Mouse (Mus musculus) heart, embryonic 13.5 days (tissue): ENCODE data around the gene Phf20. TPM values are rescaled to one million over a fixed set of nuclear protein-coding genes. Genes with fewer than 3 reads are reported as not detected.

ENCODE experiments used
- ATAC-seq: fragments of 200-750 bp; cut with Nextera tagmentation; 2 replicates; pipeline ENCODE4 v1.8.0; 2017; ENCODE audit warnings: moderate TSS enrichment; ENCODE audit not compliant: insufficient number of reproducible peaks, low FRiP score, low TSS enrichment; ENCODE audit errors: extremely low read depth
- H3K27ac ChIP-seq: fragments of 300-500 bp; sonication (generic); replicated peaks from 2 replicates; pipeline ENCODE4 v1.5.1; 2015; ENCODE audit warnings: moderate library complexity, mild to moderate bottlenecking, inconsistent platforms
- H3K27me3 ChIP-seq: fragments of 300-500 bp; sonication (generic); replicated peaks from 2 replicates; pipeline ENCODE4 v1.6.1; 2015; ENCODE audit warnings: mild to moderate bottlenecking, inconsistent platforms
- H3K36me3 ChIP-seq: fragments of 300-500 bp; sonication (generic); 2 replicates; pipeline ENCODE4 v1.6.1; 2015; ENCODE audit warnings: mild to moderate bottlenecking, inconsistent platforms
- H3K4me1 ChIP-seq: fragments of 300-500 bp; sonication (generic); 2 replicates; pipeline ENCODE4 v1.6.1; 2015; ENCODE audit warnings: inconsistent platforms
- H3K4me2 ChIP-seq: fragments of 300-500 bp; sonication (generic); 2 replicates; pipeline ENCODE4 v1.6.1; 2015; ENCODE audit warnings: inconsistent platforms, mild to moderate bottlenecking, moderate library complexity
- H3K4me3 ChIP-seq: fragments of 300-500 bp; sonication (generic); 2 replicates; pipeline ENCODE4 v1.5.1; 2015; ENCODE audit warnings: moderate library complexity, mild to moderate bottlenecking, inconsistent platforms
- H3K9ac ChIP-seq: fragments of 300-500 bp; sonication (generic); 2 replicates; pipeline ENCODE4 v1.6.1; 2015; ENCODE audit warnings: inconsistent platforms, mild to moderate bottlenecking, moderate library complexity
- H3K9me3 ChIP-seq: fragments of 300-500 bp; sonication (generic); 2 replicates; pipeline ENCODE4 v1.6.1; 2016; ENCODE audit warnings: inconsistent platforms
- WGBS: fragments of 180-500 bp; shearing (Covaris S2); methylation state at CpG from one replicate; pipeline ENCODE4 v1.1.7; 2015; ENCODE audit warnings: mixed read lengths; 5-methylcytosine and 5-hydroxymethylcytosine counted together
- polyA plus RNA-seq: library from polyadenylated mRNA; unstranded; fragments of >200 nt; fragmentation: Nextera tagmentation; extraction: Ambion mirVana; gene quantifications from 2 replicates; pipeline ENCODE4 v1.2.1, GENCODE M21; 2015

Phf20 gene
- polyA plus RNA-seq, 1 experiment from 2014 or later, result 48.6 TPM

DNA sequence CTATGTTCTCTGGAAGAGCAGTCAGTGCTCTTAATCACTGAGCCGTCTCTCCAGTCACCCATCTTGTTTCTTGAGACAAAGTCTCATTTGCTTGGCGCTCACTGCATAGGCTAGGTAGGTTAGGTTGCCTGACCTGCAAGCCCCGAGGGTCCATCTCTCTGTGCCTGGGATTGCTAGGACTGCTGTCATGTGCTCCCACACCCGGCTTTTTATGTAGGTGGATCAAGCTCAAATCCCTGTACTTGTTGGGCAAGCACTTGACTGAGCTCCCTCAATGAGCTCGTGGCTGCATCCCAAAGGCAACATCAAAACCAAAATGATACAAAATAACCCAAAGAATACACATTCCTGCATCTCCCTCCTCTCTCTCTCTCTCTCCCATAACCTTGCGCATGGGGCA is 125.3 kb downstream of the Phf20 start:
- no peaks in the 10 kb centered on the region; the same call in none of the 2 replicates for H3K27me3 ChIP-seq
- no peak overlapping the region for H3K9ac ChIP-seq
- ATAC-seq, result no peak
- H3K9me3 ChIP-seq, result peaks cover 3% of the 10 kb centered on the region; the same call in 1 of the 2 replicates
- H3K4me3 ChIP-seq, result no peak overlapping the region
- 86% methylated on average over 6 of the region's 6 CpGs for WGBS
- H3K36me3 ChIP-seq, result peaks cover 4% of the 10 kb centered on the region; the same call in 1 of the 2 replicates
- H3K27ac ChIP-seq, result no peak overlapping the region
- no peak overlapping the region for H3K4me2 ChIP-seq
- peaks cover 18% of the 10 kb centered on the region for H3K4me1 ChIP-seq

DNA sequence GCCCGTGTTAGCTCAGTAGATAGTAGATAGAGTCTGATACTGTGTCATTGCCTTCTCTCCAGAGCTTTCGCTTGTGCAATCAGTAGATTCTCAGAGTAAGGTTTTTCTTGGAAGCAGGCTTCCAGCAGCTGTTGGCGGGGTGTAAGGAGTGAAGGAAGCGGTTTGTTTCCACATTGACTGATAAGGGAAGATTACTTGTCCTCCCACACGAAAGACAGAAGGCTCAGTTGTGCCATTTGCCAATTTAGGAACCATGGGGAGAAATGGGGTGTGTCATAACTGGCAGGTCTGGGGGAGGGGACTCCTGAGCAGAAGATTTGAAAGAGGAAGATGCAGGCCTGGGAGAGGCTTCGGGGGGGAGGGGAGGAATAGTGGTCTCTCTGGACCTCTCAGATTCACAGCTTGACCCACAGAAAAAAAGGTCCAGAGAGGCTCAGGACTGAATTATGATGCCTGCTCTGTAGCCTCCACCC is 127.9 kb downstream of the Phf20 start:
- Histone ChIP-seq H3K9me3 (peaks cover 6% of the 10 kb centered on the region; the same call in 1 of the 2 replicates), H3K4me3 (no peak overlapping the region), H3K9ac (peak overlapping the region; percentile 34; the same call in 1 of the 2 replicates), H3K4me1 (peaks cover 18% of the 10 kb centered on the region), H3K27ac (peak overlapping the region; percentile 75), H3K36me3 (peaks cover 4% of the 10 kb centered on the region; the same call in 1 of the 2 replicates), H3K4me2 (peak overlapping the region; percentile 50), H3K27me3 (no peaks in the 10 kb centered on the region; the same call in none of the 2 replicates)
- 16% methylated on average over 6 of the region's 6 CpGs for WGBS
- ATAC-seq, result no peak

DNA sequence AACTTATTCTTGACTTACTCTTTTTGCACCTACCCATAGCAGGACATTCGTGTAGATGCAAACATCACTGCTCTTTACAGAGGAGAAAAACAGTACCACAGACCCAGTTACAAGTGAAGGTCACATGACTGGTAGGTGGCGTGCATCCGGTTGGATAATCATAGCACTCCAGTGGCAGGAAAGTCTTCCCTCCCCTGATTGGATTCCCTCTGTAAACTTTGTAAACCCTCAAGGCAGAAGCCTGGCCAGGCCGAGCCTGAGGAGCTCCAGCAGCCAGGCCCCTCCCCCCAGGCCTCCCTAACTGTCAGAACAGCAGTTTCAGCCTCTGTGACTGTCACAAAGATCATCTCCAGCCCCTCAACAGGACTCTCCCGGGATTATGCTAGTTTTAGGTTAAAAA is 128.4 kb downstream of the Phf20 start:
- Histone ChIP-seq H3K4me1 (peaks cover 18% of the 10 kb centered on the region), H3K36me3 (peaks cover 4% of the 10 kb centered on the region; the same call in 1 of the 2 replicates), H3K4me3 (no peak overlapping the region), H3K9me3 (peaks cover 6% of the 10 kb centered on the region; the same call in 1 of the 2 replicates), H3K27ac (peak overlapping the region; percentile 75), H3K27me3 (no peaks in the 10 kb centered on the region; the same call in none of the 2 replicates), H3K9ac (peak overlapping the region; percentile 34; the same call in 1 of the 2 replicates), H3K4me2 (peak overlapping the region; percentile 50)
- 0 out of 2 replicates have a peak, but pooled peaks have one; percentile 17 for ATAC-seq
- WGBS, result 19% methylated on average over 5 of the region's 5 CpGs

DNA sequence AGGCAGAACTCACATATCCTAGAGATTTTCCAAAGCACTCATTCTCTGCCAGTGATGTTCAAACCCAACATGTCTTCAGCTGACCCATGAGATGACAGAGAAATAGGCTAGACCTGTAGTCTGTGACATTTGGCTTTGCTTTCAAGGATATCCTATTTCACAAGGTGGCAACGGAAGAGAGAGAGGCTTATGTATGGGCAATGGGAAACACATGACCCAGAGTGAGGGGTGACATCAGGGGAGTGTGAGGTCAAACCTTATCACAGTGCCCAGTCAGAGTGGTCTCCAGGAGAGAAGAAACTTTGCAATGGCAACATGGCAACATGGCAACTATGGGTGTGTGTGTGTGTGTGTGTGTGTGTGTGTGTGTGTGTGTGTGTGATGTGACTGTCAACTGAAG is 134.4 kb downstream of the Phf20 start:
- no peak overlapping the region for H3K4me3 ChIP-seq
- WGBS, result 52% methylated on average over 1 of the region's 1 CpGs
- no peaks in the 10 kb centered on the region for H3K4me1 ChIP-seq
- no peak overlapping the region for H3K27ac ChIP-seq
- H3K27me3 ChIP-seq, result no peaks in the 10 kb centered on the region
- H3K36me3 ChIP-seq, result no peaks in the 10 kb centered on the region
- H3K9me3 ChIP-seq, result 0 out of 2 replicates have a peak, but pooled peaks cover 3% of the 10 kb centered on the region
- no peak overlapping the region for H3K9ac ChIP-seq
- no peak for ATAC-seq
- H3K4me2 ChIP-seq, result no peak overlapping the region

DNA sequence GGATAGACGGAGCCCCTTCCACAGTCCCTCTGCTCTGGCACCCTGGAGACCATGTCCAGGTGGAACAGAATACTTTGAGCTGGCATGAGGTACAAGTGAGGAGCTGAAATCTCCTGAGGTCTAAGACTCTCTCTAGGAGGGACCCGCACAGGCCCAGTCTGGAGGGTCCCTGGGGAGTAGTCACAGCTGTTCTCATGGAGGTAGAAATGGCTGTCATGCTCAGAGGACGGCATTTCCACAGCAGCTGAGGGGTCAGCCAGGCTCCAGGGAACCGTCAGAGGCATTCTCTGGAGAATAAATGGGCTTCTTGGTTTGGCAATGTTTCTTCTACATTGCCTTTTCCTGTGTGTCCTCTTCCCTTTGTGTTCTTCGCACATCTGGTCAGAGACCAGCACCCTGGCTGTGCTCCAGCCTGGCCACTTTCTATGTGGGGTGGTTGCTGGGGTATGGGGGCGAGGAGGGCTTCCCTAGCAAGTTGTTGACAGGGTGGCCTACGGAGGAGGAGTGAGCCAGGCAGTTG is 135.2 kb downstream of the Phf20 start:
- Histone ChIP-seq H3K27me3 (no peaks in the 10 kb centered on the region), H3K36me3 (no peaks in the 10 kb centered on the region), H3K4me1 (no peaks in the 10 kb centered on the region), H3K4me2 (no peak overlapping the region), H3K27ac (no peak overlapping the region), H3K9ac (no peak overlapping the region), H3K9me3 (0 out of 2 replicates have a peak, but pooled peaks cover 3% of the 10 kb centered on the region), H3K4me3 (no peak overlapping the region)
- 61% methylated on average over 7 of the region's 7 CpGs for WGBS
- ATAC-seq, result no peak

DNA sequence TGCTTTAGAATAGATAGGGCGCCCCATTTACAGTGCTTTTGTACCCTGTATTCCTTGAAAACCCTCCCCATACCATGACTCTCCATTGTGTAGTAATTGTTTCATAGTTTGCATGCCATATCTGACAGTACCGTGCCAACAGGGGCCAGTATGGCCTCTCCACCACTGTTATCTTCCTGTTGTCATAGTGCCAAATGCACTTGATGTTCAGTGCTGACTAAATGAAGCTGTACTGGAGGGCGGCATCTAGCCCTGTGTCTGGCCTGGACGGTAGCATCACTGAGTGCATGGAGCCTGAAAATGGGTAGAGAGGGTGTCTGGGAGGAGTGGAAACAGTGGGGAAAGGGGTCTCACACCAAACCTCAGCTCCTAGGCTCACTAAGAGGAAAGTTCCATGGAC is 143.8 kb downstream of the Phf20 start:
- WGBS, result 60% methylated on average over 4 of the region's 4 CpGs
- Histone ChIP-seq H3K4me3 (no peak overlapping the region), H3K4me2 (no peak overlapping the region), H3K9me3 (no peaks in the 10 kb centered on the region), H3K27me3 (no peaks in the 10 kb centered on the region), H3K36me3 (no peaks in the 10 kb centered on the region), H3K27ac (no peak overlapping the region), H3K4me1 (peaks cover 12% of the 10 kb centered on the region), H3K9ac (no peak overlapping the region)
- no peak for ATAC-seq

DNA sequence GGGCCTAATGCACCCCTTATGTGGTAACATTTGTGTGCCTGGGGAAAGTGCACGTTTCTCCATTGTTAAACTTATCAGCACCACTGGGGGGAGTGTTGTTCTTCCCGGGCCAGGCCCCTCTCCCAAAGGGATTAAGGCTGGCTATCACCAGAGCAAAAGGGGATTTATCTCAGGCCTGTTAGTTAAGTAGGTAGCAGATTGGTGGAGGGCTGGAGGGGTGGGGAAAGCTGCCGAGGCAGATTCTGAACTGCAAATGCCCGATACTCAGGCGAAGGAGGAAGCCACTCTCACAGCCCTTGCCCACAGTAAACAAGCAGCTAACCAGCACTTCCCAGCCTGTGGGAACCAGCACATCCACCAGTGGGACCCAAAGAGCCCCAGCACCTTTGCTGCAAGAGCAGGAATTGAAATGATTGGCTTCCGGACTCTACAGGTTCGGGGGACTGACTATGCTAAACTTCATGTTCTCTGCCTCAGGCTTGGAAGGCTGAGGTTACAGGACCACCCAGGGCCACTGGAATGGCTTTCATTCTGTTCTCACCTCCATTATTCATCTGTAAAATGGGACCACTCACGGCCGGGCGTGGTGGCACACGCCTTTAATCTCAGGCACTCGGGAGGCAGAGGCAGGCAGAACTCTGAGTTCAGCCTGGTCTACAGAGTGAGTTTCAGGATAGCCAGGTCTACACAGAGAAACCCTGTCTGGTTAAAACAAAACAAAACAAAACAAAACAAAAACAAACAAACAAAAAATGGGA is 148.7 kb downstream of the Phf20 start:
- ATAC-seq, result no peak
- Histone ChIP-seq H3K4me2 (0 out of 2 replicates have a peak overlapping the region, but pooled peaks have one; percentile 13), H3K9ac (no peak overlapping the region), H3K4me1 (peaks cover 12% of the 10 kb centered on the region), H3K4me3 (no peak overlapping the region), H3K27me3 (no peaks in the 10 kb centered on the region), H3K9me3 (no peaks in the 10 kb centered on the region), H3K36me3 (no peaks in the 10 kb centered on the region), H3K27ac (no peak overlapping the region)
- 47% methylated on average over 12 of the region's 12 CpGs for WGBS

DNA sequence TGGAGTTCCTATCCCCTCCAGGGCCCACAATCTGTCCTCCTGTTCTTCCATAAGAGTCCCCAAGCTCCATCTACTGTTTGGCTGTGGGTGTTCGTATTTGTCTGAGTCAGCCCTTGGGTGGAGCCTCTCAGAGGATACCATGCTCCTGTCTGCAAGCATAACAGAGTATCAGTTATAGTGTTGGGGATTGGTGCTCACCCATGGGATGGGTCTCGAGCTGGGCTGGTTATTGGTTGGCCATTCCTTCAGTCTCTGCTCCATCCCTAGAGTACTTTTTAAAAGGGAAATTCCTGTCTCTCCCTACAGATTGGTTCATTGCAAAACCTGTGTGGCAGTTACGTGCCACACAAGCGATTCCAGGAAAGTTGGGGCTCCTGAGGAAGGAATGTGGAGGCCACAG is 152.5 kb downstream of the Phf20 start:
- no peak overlapping the region for H3K9ac ChIP-seq
- 69% methylated on average over 4 of the region's 4 CpGs for WGBS
- H3K9me3 ChIP-seq, result no peaks in the 10 kb centered on the region
- no peaks in the 10 kb centered on the region for H3K27me3 ChIP-seq
- H3K27ac ChIP-seq, result no peak overlapping the region
- no peak for ATAC-seq
- no peak overlapping the region for H3K4me2 ChIP-seq
- H3K4me3 ChIP-seq, result no peak overlapping the region
- H3K4me1 ChIP-seq, result peaks cover 13% of the 10 kb centered on the region; the same call in 1 of the 2 replicates
- H3K36me3 ChIP-seq, result no peaks in the 10 kb centered on the region

DNA sequence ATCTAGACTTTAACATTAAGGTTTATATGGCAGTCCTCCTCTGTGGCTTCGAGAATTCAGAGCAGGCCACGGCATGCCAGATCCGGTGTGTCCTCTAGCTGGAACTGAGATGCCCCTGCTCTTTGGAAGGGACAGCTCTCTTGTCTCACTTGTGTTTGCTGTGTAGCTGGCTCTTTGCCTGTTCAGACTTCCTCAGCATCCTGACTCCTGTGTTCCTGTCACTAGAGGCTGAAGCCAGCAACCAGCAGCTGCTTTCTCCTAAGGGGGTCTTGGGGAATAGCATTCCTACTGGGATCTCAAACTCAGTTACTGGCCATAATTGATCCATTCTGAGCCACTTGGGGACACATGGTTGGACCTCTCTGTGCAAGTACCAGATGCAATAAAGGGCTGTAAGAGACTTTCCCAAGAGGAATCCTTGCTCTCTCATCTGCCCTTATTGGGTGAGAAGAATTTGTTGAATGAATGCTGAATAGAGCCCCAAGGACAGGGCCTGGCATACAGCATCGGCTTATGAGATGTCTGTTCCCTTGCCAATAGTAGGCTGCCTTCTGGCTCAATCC is 153.1 kb downstream of the Phf20 start:
- Histone ChIP-seq H3K4me1 (peaks cover 13% of the 10 kb centered on the region; the same call in 1 of the 2 replicates), H3K36me3 (no peaks in the 10 kb centered on the region), H3K27me3 (no peaks in the 10 kb centered on the region), H3K9ac (no peak overlapping the region), H3K4me3 (no peak overlapping the region), H3K4me2 (no peak overlapping the region), H3K9me3 (no peaks in the 10 kb centered on the region), H3K27ac (no peak overlapping the region)
- no peak for ATAC-seq
- WGBS, result 86% methylated on average over 4 of the region's 4 CpGs

DNA sequence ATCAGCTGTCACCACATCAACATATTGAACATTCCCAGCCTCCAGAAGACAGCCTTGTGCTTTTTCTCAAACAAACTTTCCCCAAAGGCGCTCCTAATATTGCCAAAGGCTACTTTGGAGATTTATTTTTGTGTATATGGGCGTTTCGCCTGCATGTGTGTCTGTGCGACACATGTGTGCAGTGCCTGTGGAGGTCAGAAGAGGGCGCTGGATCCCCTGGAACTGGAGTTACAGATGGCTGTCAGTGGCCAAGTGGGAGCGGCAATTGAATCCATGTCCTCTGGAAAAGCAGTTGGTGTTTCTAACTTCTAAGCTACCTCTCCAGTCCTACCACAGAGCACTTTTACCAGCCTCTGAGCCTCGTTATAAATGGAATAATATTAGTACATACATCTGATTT is 155.0 kb downstream of the Phf20 start:
- no peak overlapping the region for H3K4me3 ChIP-seq
- ATAC-seq, result no peak
- H3K9me3 ChIP-seq, result no peaks in the 10 kb centered on the region
- H3K9ac ChIP-seq, result no peak overlapping the region
- H3K36me3 ChIP-seq, result no peaks in the 10 kb centered on the region
- H3K4me1 ChIP-seq, result peaks cover 5% of the 10 kb centered on the region; the same call in 1 of the 2 replicates
- no peaks in the 10 kb centered on the region for H3K27me3 ChIP-seq
- WGBS, result 79% methylated on average over 7 of the region's 7 CpGs
- H3K4me2 ChIP-seq, result no peak overlapping the region
- no peak overlapping the region for H3K27ac ChIP-seq

DNA sequence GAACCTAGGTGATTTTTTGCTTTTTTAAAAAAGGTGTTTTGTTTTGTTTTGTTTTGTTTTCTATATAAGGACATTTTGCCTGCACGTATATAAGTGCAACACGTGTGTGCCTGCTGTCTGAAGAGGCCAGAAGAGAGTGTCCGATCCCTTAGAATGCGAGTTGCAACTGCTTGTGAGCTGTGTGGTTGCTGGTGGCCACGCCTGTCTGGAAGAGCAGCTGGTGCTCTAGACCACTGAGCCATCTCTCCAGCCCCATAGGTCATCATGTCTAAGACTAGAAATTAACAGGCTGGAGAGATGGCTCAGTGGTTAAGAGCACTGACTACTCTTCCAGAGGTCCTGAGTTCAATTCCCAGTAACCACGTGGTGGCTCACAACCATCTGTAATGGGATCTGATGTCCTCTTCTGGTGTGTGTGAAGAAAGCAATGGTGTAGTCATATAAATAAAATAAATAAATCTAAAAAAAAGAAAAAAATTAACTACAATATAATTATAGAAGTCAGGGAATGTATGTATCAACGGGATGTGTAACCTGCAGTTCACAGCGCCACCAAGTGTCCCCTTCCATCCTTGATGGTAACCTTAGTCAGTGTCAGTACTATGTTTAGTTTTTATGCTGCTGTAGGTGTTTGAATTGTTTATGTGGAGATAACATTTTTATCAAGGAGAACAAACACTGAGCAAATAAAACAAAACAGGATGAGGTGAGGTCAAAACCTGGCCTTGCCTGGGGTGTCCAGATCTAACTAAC is 156.3 kb downstream of the Phf20 start:
- ATAC-seq, result no peak
- Histone ChIP-seq H3K4me2 (no peak overlapping the region), H3K4me3 (no peak overlapping the region), H3K4me1 (peaks cover 5% of the 10 kb centered on the region; the same call in 1 of the 2 replicates), H3K27me3 (no peaks in the 10 kb centered on the region), H3K9me3 (no peaks in the 10 kb centered on the region), H3K9ac (no peak overlapping the region), H3K27ac (no peak overlapping the region), H3K36me3 (no peaks in the 10 kb centered on the region)
- 71% methylated on average over 8 of the region's 8 CpGs for WGBS
